In genomic region chr15:78931577-78931976, GRCm38 (mm10) we compare ENCODE assay signal across 7 mouse cellular contexts. TPM values are rescaled to one million over a fixed set of nuclear protein-coding genes. Genes with fewer than 3 reads are reported as not detected.
DNase-seq lines count a peak whose midpoint lies in the region; ATAC-seq and TF ChIP-seq lines count a peak whose summit lies in the region.

No protein-coding gene starts in this region.

- DNase-seq in left cerebral cortex, postnatal 14 days (ENCODE audit: low spot score in 2 of 2): peak; percentile 43 to 56
- DNase-seq in left cerebral cortex, postnatal 25 days (ENCODE audit: low spot score in 2 of 2): no peak
- DNase-seq in Patski (ENCODE audit: low read depth, low spot score): no peak
- DNase-seq in liver, adult 2 months (ENCODE audit: extremely low read depth, low read depth, low spot score): peak; percentile 53
- peak; percentile 71 for DNase-seq in skeletal muscle tissue, adult 2 months (ENCODE audit: low read depth, low spot score)

- peak; percentile 37 for ATAC-seq in Patski
- 0 out of 2 replicates have a peak, but pooled peaks have one; percentile 30 for ATAC-seq in erythroblast, adult 5-6 weeks (replicated peaks; ENCODE audit: low FRiP score, poor library complexity, severe bottlenecking)
- no peak for ATAC-seq in neural tube, embryonic 15.5 days (ENCODE audit: low FRiP score)

- intact Hi-C loops in left cerebral cortex, postnatal 14 days (cut with DNase I): no loop called here
- intact Hi-C loops in left cerebral cortex, postnatal 25 days (cut with DNase I): no loop called here

- no peaks in the 10 kb centered on the region for H3K36me3 ChIP-seq in liver, adult 2 months (ENCODE audit: control insufficient read depth, insufficient read depth, low read length)
- H3K36me3 ChIP-seq in neural tube, embryonic 15.5 days: no peaks in the 10 kb centered on the region

- WGBS in liver, adult 2 months: 12% methylated on average over 3 of the region's 3 CpGs
- 30% methylated on average over 3 of the region's 3 CpGs for WGBS in neural tube, embryonic 15.5 days

- POLR2A ChIA-PET in Patski (lab: Charles Lee): interaction anchor here (2.2 to 3.9 kb wide), 2 partner anchors 10 to 16 kb away, joined by 9 to 41 read pairs; partner anchors contain the start of gene Pdxp

- no peaks in the 10 kb centered on the region for H3K9me3 ChIP-seq in neural tube, embryonic 15.5 days (replicated peaks)

- no peak overlapping the region for H3K4me3 ChIP-seq in liver, adult 2 months (ENCODE audit: insufficient read depth, low read depth, low read length)
- H3K4me3 ChIP-seq in neural tube, embryonic 15.5 days (replicated peaks): no peak overlapping the region

- in situ Hi-C loops in Patski (cut with MboI; ENCODE audit: low pct_unique_long_range_greater_than_20kb): no loop called here

- no peaks in the 10 kb centered on the region; the same call in 1 of the 2 replicates for H3K79me2 ChIP-seq in liver, adult 2 months (ENCODE audit: control insufficient read depth, insufficient read depth, low read length)

- CTCF ChIA-PET in Patski (lab: Charles Lee): interaction anchor here (0.7 to 12.4 kb wide), 7 partner anchors 11 to 62 kb away, joined by 3 to 136 read pairs (median 3); partner anchors contain the start of gene Pdxp

- peaks cover 6% of the 10 kb centered on the region for H3K4me1 ChIP-seq in liver, adult 2 months (ENCODE audit: control insufficient read depth, insufficient read depth, low read length)
- peaks cover 36% of the 10 kb centered on the region for H3K4me1 ChIP-seq in neural tube, embryonic 15.5 days

- no peak overlapping the region for H3K27ac ChIP-seq in liver, adult 2 months (replicated peaks; ENCODE audit: insufficient read depth, low read depth, low read length)
- H3K27ac ChIP-seq in neural tube, embryonic 15.5 days (replicated peaks): no peak overlapping the region

- no peak overlapping the region for H3K9ac ChIP-seq in liver, adult 2 months (ENCODE audit: low read depth, low read length)
- H3K9ac ChIP-seq in neural tube, embryonic 15.5 days (replicated peaks): no peak overlapping the region

- TF ChIP-seq POLR2A in liver, adult 2 months (IDR thresholded peaks at IDR 0.05; ENCODE audit: extremely low read depth, insufficient read depth, low read length): no peak

- no peak for TF ChIP-seq CTCF in Patski (IDR thresholded peaks at IDR 0.05)
- peak; percentile 77 for TF ChIP-seq CTCF in liver, adult 2 months (IDR thresholded peaks at IDR 0.05; ENCODE audit: low read depth, low read length)

- no peak overlapping the region for H3K4me2 ChIP-seq in neural tube, embryonic 15.5 days

- H3K27me3 ChIP-seq in Patski: no peaks in the 10 kb centered on the region
- no peaks in the 10 kb centered on the region for H3K27me3 ChIP-seq in liver, adult 2 months (ENCODE audit: control insufficient read depth, insufficient read depth, low read length)
- H3K27me3 ChIP-seq in neural tube, embryonic 15.5 days (replicated peaks): 0 out of 2 replicates have a peak, but pooled peaks cover 3% of the 10 kb centered on the region

RNA-seq across cellular contexts. Expression of gene Nol12, which starts 3.2 kb away (rescaled TPM):
- total RNA-seq in left cerebral cortex, postnatal 14 days (2021): 10 to 100 TPM; 35.3 to 39.9 TPM
- 10 to 100 TPM; 37.7 to 37.9 TPM for total RNA-seq in left cerebral cortex, postnatal 25 days (2021)
- polyA plus RNA-seq in Patski (2021): 46.7 TPM
- 1.5 and 6.1 TPM in 2 replicates for total RNA-seq in erythroblast, adult 5-6 weeks (2015; ENCODE audit: low replicate concordance)
- total RNA-seq in erythroblast, adult 5-6 weeks (2017; ENCODE audit: low replicate concordance): 7.6 and 10.7 TPM in 2 replicates
- total RNA-seq in liver, adult 2 months (2014; rRNA removed): 4.0 and 5.3 TPM in 2 replicates
- polyA plus RNA-seq in liver, adult 2 months (2012; rRNA removed): 10.3 and 13.1 TPM in 2 replicates
- 63.0 and 63.2 TPM in 2 replicates for polyA plus RNA-seq in neural tube, embryonic 15.5 days (2015; fragmentation: Nextera tagmentation; extraction: Ambion mirVana)

RNA-seq across cellular contexts. Expression of gene Lgals1, which starts 5.1 kb away (rescaled TPM):
- total RNA-seq in left cerebral cortex, postnatal 14 days (2021): 10 to 100 TPM; 19.2 to 22.6 TPM
- total RNA-seq in left cerebral cortex, postnatal 25 days (2021): 10 to 100 TPM; 19.6 to 21.3 TPM
- polyA plus RNA-seq in Patski (2021): 2,052 TPM
- 46.1 and 56.2 TPM in 2 replicates for total RNA-seq in erythroblast, adult 5-6 weeks (2015; ENCODE audit: low replicate concordance)
- 77.5 and 79.0 TPM in 2 replicates for total RNA-seq in erythroblast, adult 5-6 weeks (2017; ENCODE audit: low replicate concordance)
- total RNA-seq in liver, adult 2 months (2014; rRNA removed): 23.2 and 31.6 TPM in 2 replicates
- 25.2 and 26.9 TPM in 2 replicates for polyA plus RNA-seq in liver, adult 2 months (2012; rRNA removed)
- polyA plus RNA-seq in neural tube, embryonic 15.5 days (2015; fragmentation: Nextera tagmentation; extraction: Ambion mirVana): 218 and 380 TPM in 2 replicates

RNA-seq across cellular contexts. Expression of gene Triobp, which starts 15.9 kb away (rescaled TPM):
- 10 to 100 TPM; 23.0 to 23.6 TPM for total RNA-seq in left cerebral cortex, postnatal 14 days (2021)
- total RNA-seq in left cerebral cortex, postnatal 25 days (2021): 10 to 100 TPM; 16.4 to 16.8 TPM
- 135 TPM for polyA plus RNA-seq in Patski (2021)
- total RNA-seq in erythroblast, adult 5-6 weeks (2015; ENCODE audit: low replicate concordance): 42.6 and 43.6 TPM in 2 replicates
- 16.3 and 20.9 TPM in 2 replicates for total RNA-seq in erythroblast, adult 5-6 weeks (2017; ENCODE audit: low replicate concordance)
- 11.9 and 14.3 TPM in 2 replicates for total RNA-seq in liver, adult 2 months (2014; rRNA removed)
- 19.9 and 24.3 TPM in 2 replicates for polyA plus RNA-seq in liver, adult 2 months (2012; rRNA removed)
- 30.6 and 39.7 TPM in 2 replicates for polyA plus RNA-seq in neural tube, embryonic 15.5 days (2015; fragmentation: Nextera tagmentation; extraction: Ambion mirVana)

RNA-seq across cellular contexts. Expression of gene Pdxp, which starts 17.9 kb away (rescaled TPM):
- total RNA-seq in left cerebral cortex, postnatal 14 days (2021): 100 to 1,000 TPM; 167 to 179 TPM
- total RNA-seq in left cerebral cortex, postnatal 25 days (2021): 100 to 1,000 TPM; 165 to 180 TPM
- 10.6 TPM for polyA plus RNA-seq in Patski (2021)
- 2.7 and 9.4 TPM in 2 replicates for total RNA-seq in erythroblast, adult 5-6 weeks (2015; ENCODE audit: low replicate concordance)
- not detected in 2 replicates for total RNA-seq in erythroblast, adult 5-6 weeks (2017; ENCODE audit: low replicate concordance)
- 0.27 and 0.37 TPM in 2 replicates for total RNA-seq in liver, adult 2 months (2014; rRNA removed)
- polyA plus RNA-seq in liver, adult 2 months (2012; rRNA removed): 0.62 and 1.2 TPM in 2 replicates
- 64.2 and 76.9 TPM in 2 replicates for polyA plus RNA-seq in neural tube, embryonic 15.5 days (2015; fragmentation: Nextera tagmentation; extraction: Ambion mirVana)

RNA-seq across cellular contexts. Expression of gene Sh3bp1, which starts 32.0 kb away (rescaled TPM):
- 10 to 100 TPM; 13.4 TPM for total RNA-seq in left cerebral cortex, postnatal 14 days (2021)
- 10 to 100 TPM; 20.4 to 24.3 TPM for total RNA-seq in left cerebral cortex, postnatal 25 days (2021)
- 13.6 TPM for polyA plus RNA-seq in Patski (2021)
- 13.6 and 15.2 TPM in 2 replicates for total RNA-seq in erythroblast, adult 5-6 weeks (2015; ENCODE audit: low replicate concordance)
- 4.5 and 8.8 TPM in 2 replicates for total RNA-seq in erythroblast, adult 5-6 weeks (2017; ENCODE audit: low replicate concordance)
- 0.37 and 2.3 TPM in 2 replicates for total RNA-seq in liver, adult 2 months (2014; rRNA removed)
- polyA plus RNA-seq in liver, adult 2 months (2012; rRNA removed): 3.7 and 6.0 TPM in 2 replicates
- 3.7 and 16.9 TPM in 2 replicates for polyA plus RNA-seq in neural tube, embryonic 15.5 days (2015; fragmentation: Nextera tagmentation; extraction: Ambion mirVana)

Comparison
In these comparisons a context has a peak if more than half of its experiments do, and no peak if none do; other contexts are left out.
1. DNase-seq: peak in left cerebral cortex, postnatal 14 days (2 of 2), liver, adult 2 months (single experiment) and skeletal muscle tissue, adult 2 months (single experiment); none in left cerebral cortex, postnatal 25 days (0 of 2) and Patski (single experiment).